Mouse (Mus musculus) CH12.LX (cell line): ENCODE results near the gene Plpp3. TPM values are rescaled to one million over a fixed set of nuclear protein-coding genes. Genes with fewer than 3 reads are reported as not detected.

Experiments
- DNase-seq: peaks from one replicate; pipeline ENCODE4 v3.0.0-alpha.2; 2013; ENCODE audit errors: extremely low read depth
- H3K27ac ChIP-seq: 2 replicates; pipeline ENCODE4 v1.5.1; 2012; ENCODE audit warnings: low read depth, mild to moderate bottlenecking, control low read depth, moderate library complexity; ENCODE audit not compliant: insufficient read depth
- H3K27me3 ChIP-seq: replicated peaks from 2 replicates; pipeline ENCODE3; 2012; ENCODE audit warnings: inconsistent platforms
- H3K36me3 ChIP-seq, 2 experiments: replicated peaks in 1 of 2; 2 replicates each; pipeline versions ENCODE3 to v1.6.1; 2012; ENCODE audit warnings: inconsistent platforms in 1 of 2, low read length in 1 of 2, mild to moderate bottlenecking in 1 of 2, mixed read lengths in 1 of 2, moderate library complexity in 1 of 2; ENCODE audit not compliant: control insufficient read depth in 1 of 2, insufficient read depth in 1 of 2
- H3K4me1 ChIP-seq, 2 experiments: 2 replicates each; pipeline ENCODE4 v1.6.1; 2012; ENCODE audit warnings: inconsistent platforms in 1 of 2, moderate library complexity in 1 of 2; ENCODE audit not compliant: insufficient read depth in 2 of 2, control insufficient read depth in 1 of 2
- H3K4me2 ChIP-seq: 2 replicates; pipeline ENCODE4 v1.6.1; 2012; ENCODE audit warnings: low read depth, mild to moderate bottlenecking, control low read depth; ENCODE audit not compliant: poor library complexity, insufficient read depth, severe bottlenecking
- H3K4me3 ChIP-seq, 3 experiments: fragments of 150-350 bp in 1 of 3; sonication (generic) in 1 of 3; replicated peaks in 1 of 3; 2 replicates each; pipeline versions ENCODE3 to v1.5.1; 2011 to 2012; ENCODE audit warnings: low read depth in 2 of 3, low read length in 2 of 3, mild to moderate bottlenecking in 2 of 3, moderate library complexity in 2 of 3, control low read depth in 1 of 3, improper control_type of control experiment in 1 of 3, inconsistent platforms in 1 of 3, mixed read lengths in 1 of 3; ENCODE audit not compliant: poor library complexity in 1 of 3
- H3K79me2 ChIP-seq: replicated peaks from 2 replicates; pipeline ENCODE4 v1.6.1; 2012; ENCODE audit warnings: mild to moderate bottlenecking, moderate library complexity; ENCODE audit not compliant: control insufficient read depth, poor library complexity, insufficient read depth, severe bottlenecking; ENCODE audit errors: extremely low read depth
- H3K9ac ChIP-seq: 2 replicates; pipeline ENCODE4 v1.6.1; 2012; ENCODE audit warnings: low read depth, mild to moderate bottlenecking, control low read depth, moderate library complexity; ENCODE audit not compliant: insufficient read depth
- H3K9me3 ChIP-seq: replicated peaks from 2 replicates; pipeline ENCODE3; 2012; ENCODE audit warnings: low read length, inconsistent platforms, mixed read lengths
- BHLHE40 ChIP-seq: IDR thresholded peaks from 2 replicates; pipeline ENCODE4 v1.6.1; 2011; ENCODE audit warnings: mild to moderate bottlenecking, low read depth, low read length, improper control_type of control experiment
- CHD1 ChIP-seq: IDR thresholded peaks from 2 replicates; pipeline ENCODE4 v1.6.1; 2012; ENCODE audit warnings: low read depth, low read length, improper control_type of control experiment, inconsistent platforms
- CHD2 ChIP-seq: IDR thresholded peaks from 2 replicates; pipeline ENCODE4 v1.6.1; 2011; ENCODE audit warnings: low read length, improper control_type of control experiment
- CTCF ChIP-seq, 2 experiments: IDR thresholded peaks in 1 of 2; conservative IDR thresholded peaks in 1 of 2; 2 replicates each; pipeline ENCODE4 v1.5.1; 2011 to 2012; ENCODE audit warnings: low read depth in 2 of 2, low read length in 2 of 2, improper control_type of control experiment in 1 of 2, inconsistent platforms in 1 of 2, mild to moderate bottlenecking in 1 of 2, moderate library complexity in 1 of 2
- E2F4 ChIP-seq: IDR thresholded peaks from 2 replicates; pipeline ENCODE4 v1.6.1; 2011; ENCODE audit warnings: low read depth, low read length, improper control_type of control experiment; ENCODE audit not compliant: insufficient replicate concordance
- ELF1 ChIP-seq: IDR thresholded peaks from 2 replicates; pipeline ENCODE4 v1.6.1; 2014; ENCODE audit warnings: low read depth, mild to moderate bottlenecking, inconsistent platforms, low read length, improper control_type of control experiment
- ETS1 ChIP-seq: conservative IDR thresholded peaks from 2 replicates; pipeline ENCODE4 v1.6.1; 2012; ENCODE audit warnings: low read depth, mild to moderate bottlenecking, inconsistent platforms, low read length, improper control_type of control experiment, moderate library complexity
- GABPA ChIP-seq: IDR thresholded peaks from 2 replicates; pipeline ENCODE4 v1.6.1; 2012; ENCODE audit warnings: low read depth, low read length, improper control_type of control experiment, inconsistent platforms; ENCODE audit not compliant: insufficient replicate concordance
- JUN ChIP-seq: IDR thresholded peaks from 2 replicates; pipeline ENCODE4 v1.6.1; 2011; ENCODE audit warnings: low read depth, mild to moderate bottlenecking, low read length, improper control_type of control experiment, moderate library complexity; ENCODE audit not compliant: insufficient read depth
- JUND ChIP-seq: conservative IDR thresholded peaks from 2 replicates; pipeline ENCODE4 v1.6.1; 2011; ENCODE audit warnings: low read depth, low read length, improper control_type of control experiment
- MEF2A ChIP-seq: IDR thresholded peaks from 2 replicates; pipeline ENCODE4 v1.6.1; 2014; ENCODE audit warnings: low read depth, mild to moderate bottlenecking, inconsistent platforms, low read length, improper control_type of control experiment, borderline replicate concordance
- MXI1 ChIP-seq: IDR thresholded peaks from 2 replicates; pipeline ENCODE4 v1.6.1; 2011; ENCODE audit warnings: mild to moderate bottlenecking, low read depth, low read length, improper control_type of control experiment
- NELFE ChIP-seq: IDR thresholded peaks from 2 replicates; pipeline ENCODE4 v1.6.1; 2011; ENCODE audit warnings: low read depth, low read length, improper control_type of control experiment
- NRF1 ChIP-seq: IDR thresholded peaks from 2 replicates; pipeline ENCODE4 v1.6.1; 2014; ENCODE audit warnings: low read depth, mild to moderate bottlenecking, inconsistent platforms, low read length, improper control_type of control experiment, moderate library complexity
- POLR2A ChIP-seq: IDR thresholded peaks from 2 replicates; pipeline ENCODE4 v1.6.1; 2011; ENCODE audit warnings: low read depth, mild to moderate bottlenecking, improper control_type of control experiment, low read length
- POLR2AphosphoS2 ChIP-seq: IDR thresholded peaks from 2 replicates; pipeline ENCODE4 v1.6.1; 2011; ENCODE audit warnings: low read depth, low read length, improper control_type of control experiment
- SIN3A ChIP-seq: IDR thresholded peaks from 2 replicates; pipeline ENCODE4 v1.6.1; 2012; ENCODE audit warnings: low read length, improper control_type of control experiment, inconsistent platforms
- SMC3 ChIP-seq: IDR thresholded peaks from 2 replicates; pipeline ENCODE4 v1.6.1; 2011; ENCODE audit warnings: low read depth, low read length, improper control_type of control experiment
- UBTF ChIP-seq: IDR thresholded peaks from 2 replicates; pipeline ENCODE4 v1.6.1; 2012; ENCODE audit warnings: low read depth, mild to moderate bottlenecking, inconsistent platforms, low read length, improper control_type of control experiment, moderate library complexity
- USF1 ChIP-seq: IDR thresholded peaks from 2 replicates; pipeline ENCODE4 v1.6.1; 2014; ENCODE audit warnings: low read depth, mild to moderate bottlenecking, inconsistent platforms, low read length, improper control_type of control experiment
- ZKSCAN1 ChIP-seq: IDR thresholded peaks from 2 replicates; pipeline ENCODE4 v1.6.1; 2012; ENCODE audit warnings: low read depth, inconsistent platforms, low read length, improper control_type of control experiment, borderline replicate concordance
- dilution Hi-C: fragments of 300-500 bp; cut with MboI; formaldehyde crosslinking; loops from 2 replicates; pipeline ENCODE4 v1.14.3; 2020; ENCODE audit warnings: low sequenced_read_pairs; ENCODE audit not compliant: extremely low pct_unique_long_range_greater_than_20kb, extremely low pct_ligation_motif_present
- in situ Hi-C: fragments of 300-500 bp; cut with MboI; formaldehyde crosslinking; loops from 3 replicates; pipeline ENCODE4 v1.14.3; 2019; ENCODE audit warnings: low sequenced_read_pairs, low pct_ligation_motif_present, low pct_unique_long_range_greater_than_20kb, mixed read lengths
- polyA plus RNA-seq: library from polyadenylated mRNA; unstranded; fragments of >175 nt; gene quantifications from 2 replicates; pipeline ENCODE4 v1.2.1, GENCODE M21; 2012; ENCODE audit warnings: low read depth; ENCODE audit not compliant: insufficient read length
- total RNA-seq, 2 experiments: library from RNA; depleted of rRNA; stranded (reverse); fragments of 300-350 nt in 1 of 2; fragments of >200 nt in 1 of 2; gene quantifications; 2 replicates each; pipeline ENCODE4 v1.2.3; 2012 to 2014

Gene Plpp3
- total and polyA plus RNA-seq, 3 experiments = 0.34 to 1.6 (median 1.2) TPM

DNA sequence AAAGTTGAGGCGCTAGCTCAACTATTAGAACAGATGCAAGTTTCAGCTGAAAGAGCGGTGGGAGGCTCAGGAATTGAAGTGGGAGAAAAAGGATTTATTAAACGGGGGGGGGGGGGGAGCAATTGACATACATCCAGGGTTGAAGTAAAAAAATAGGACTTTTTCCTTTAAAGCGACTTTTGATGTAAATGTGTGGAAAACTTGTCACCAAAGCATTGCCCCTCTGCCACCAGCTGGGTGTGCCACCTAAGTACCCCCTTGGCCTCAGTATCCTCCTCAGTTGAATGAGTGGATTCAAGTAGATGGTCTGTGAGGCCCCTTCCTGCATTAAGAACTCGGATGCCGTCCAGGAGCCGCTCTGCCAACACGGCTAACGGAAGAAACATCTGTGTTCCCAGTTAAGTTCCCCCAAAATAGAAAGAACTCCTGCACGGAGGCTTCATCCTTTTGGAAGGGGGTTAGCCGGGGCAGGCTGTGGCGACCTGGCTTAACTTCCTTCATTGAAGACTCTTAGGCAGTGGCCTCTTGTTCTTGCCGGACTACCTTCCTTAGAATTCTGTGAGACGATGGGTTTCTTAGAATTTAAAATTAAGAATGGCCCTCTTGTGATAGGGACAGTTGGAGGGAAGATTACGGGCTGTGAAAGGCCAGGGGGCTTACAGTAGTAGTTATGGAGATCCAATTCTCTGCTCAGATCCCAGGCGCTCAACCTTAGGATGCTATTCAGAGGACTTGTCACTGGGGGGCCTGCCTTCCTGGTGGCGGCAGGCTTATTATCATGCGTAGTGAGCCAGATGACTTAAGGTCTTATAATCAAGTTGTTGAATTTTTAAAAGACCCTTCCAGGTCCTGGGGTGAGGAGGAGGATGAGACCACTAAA is 1.7 kb downstream of the Plpp3 start:
- Histone ChIP-seq H3K36me3 (no peaks in the 10 kb centered on the region), H3K4me3 (peak overlapping the region in 1 of 3 experiments; percentile 78), H3K9ac (no peak overlapping the region), H3K27me3 (no peaks in the 10 kb centered on the region), H3K9me3 (no peaks in the 10 kb centered on the region), H3K4me1 (peaks cover 0 to 28% of the 10 kb centered on the region in 2 experiments; a peak in 3 of 4 replicates), H3K79me2 (no peaks in the 10 kb centered on the region), H3K4me2 (peak overlapping the region; percentile 99; the same call in 1 of the 2 replicates), H3K27ac (no peak overlapping the region)
- dilution Hi-C loops = no loop called here
- in situ Hi-C loops = loop anchor here (5.0 kb wide), 1 partner anchor 153 kb away; no protein-coding TSS in a partner anchor
- no peak for DNase-seq
- TF ChIP-seq ZKSCAN1 (no peak), NELFE (no peak), SMC3 (no peak), MXI1 (no peak), JUN (no peak), CTCF (conservative IDR thresholded peaks at IDR 0.05 in 1 of 2, IDR thresholded peaks at IDR 0.05 in 1 of 2; ENCODE audit: low read depth in 2 of 2, low read length in 2 of 2) (peak in 1 of 2 experiments; percentile 12; a peak in 1 of 4 replicates), CHD1 (no peak), BHLHE40 (no peak)

DNA sequence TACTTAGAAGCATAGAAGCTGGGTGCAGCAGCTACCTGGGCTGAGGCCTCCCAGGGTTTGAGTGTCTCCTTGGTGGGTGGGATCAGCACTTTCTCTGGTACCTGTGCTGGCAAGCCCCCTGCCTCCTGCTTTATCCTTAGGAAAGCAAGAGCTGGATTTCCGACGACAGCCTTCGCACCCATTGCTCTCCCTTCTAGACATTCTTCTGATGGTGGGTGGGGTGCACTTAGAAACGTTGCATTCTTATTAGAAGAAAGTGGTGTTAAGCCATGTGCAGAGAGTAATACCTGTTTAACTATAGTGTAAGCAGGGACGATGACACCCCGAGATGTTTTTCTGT is 2.4 kb downstream of the Plpp3 start:
- Histone ChIP-seq H3K9me3 (no peaks in the 10 kb centered on the region), H3K36me3 (no peaks in the 10 kb centered on the region), H3K27ac (no peak overlapping the region), H3K4me3 (no peak overlapping the region), H3K27me3 (no peaks in the 10 kb centered on the region), H3K4me1 (peaks cover 2 to 31% of the 10 kb centered on the region in 2 experiments; a peak in 3 of 4 replicates), H3K4me2 (no peak overlapping the region), H3K9ac (no peak overlapping the region), H3K79me2 (no peaks in the 10 kb centered on the region)
- TF ChIP-seq UBTF = no peak
- no peak for TF ChIP-seq NRF1
- no peak for TF ChIP-seq GABPA
- no peak for TF ChIP-seq JUND
- no peak for TF ChIP-seq E2F4
- no peak for TF ChIP-seq MEF2A
- no peak for TF ChIP-seq POLR2A
- TF ChIP-seq MXI1 = no peak
- TF ChIP-seq POLR2AphosphoS2 = no peak
- TF ChIP-seq NELFE = no peak
- TF ChIP-seq ETS1 = no peak
- TF ChIP-seq USF1 = no peak
- TF ChIP-seq ELF1 = no peak
- no peak for TF ChIP-seq CHD2
- no peak for TF ChIP-seq SIN3A
- in situ Hi-C loops = loop anchor here (5.0 kb wide), 1 partner anchor 153 kb away; no protein-coding TSS in a partner anchor
- no peak for DNase-seq
- dilution Hi-C loops = no loop called here
